Mouse (Mus musculus) T-helper 1 cell (primary cell): ENCODE measurements around the gene Rbm14.
"Not testable (repeated sequence)": the region's sequence is repeated elsewhere in the genome, so short reads cannot be mapped to it uniquely, and the experiment has no call there.

Source experiments
- in situ Hi-C: fragments of 300-600 bp; cut with MboI, MseI; formaldehyde crosslinking; loops from one replicate; pipeline ENCODE4 v1.15.1; 2025; ENCODE audit warnings: high pct_unique_total_duplicates

Gene Rbm14

DNA sequence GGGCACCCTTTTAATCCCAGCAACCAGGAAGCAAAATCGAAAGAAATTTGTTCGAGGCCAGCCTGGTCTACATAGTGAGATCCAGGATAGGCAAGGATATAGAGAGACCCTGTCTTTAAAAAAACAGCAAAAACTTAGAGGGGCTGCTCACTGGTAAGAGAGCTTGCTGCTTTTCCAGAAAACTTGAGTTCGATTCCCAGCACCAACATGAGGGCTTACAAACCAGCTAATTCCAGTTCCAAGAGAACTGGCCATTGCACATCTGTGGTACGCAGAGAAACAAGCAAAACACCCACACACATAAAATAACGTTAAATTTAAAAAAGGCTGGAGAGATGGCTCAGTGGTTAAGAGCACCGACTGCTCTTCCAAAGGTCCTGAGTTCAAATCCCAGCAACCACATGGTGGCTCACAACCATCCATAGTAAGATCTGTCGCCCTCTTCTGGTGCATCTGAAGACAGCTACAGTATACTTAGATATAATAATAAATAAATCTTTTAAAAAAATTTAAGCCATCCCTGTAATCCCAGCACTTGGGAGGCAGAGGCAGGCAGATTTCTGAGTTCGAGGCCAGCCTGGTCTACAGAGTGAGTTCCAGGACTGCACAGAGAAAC is 1.0 kb upstream of the Rbm14 start:
- in situ Hi-C loops = not testable (repeated sequence)

DNA sequence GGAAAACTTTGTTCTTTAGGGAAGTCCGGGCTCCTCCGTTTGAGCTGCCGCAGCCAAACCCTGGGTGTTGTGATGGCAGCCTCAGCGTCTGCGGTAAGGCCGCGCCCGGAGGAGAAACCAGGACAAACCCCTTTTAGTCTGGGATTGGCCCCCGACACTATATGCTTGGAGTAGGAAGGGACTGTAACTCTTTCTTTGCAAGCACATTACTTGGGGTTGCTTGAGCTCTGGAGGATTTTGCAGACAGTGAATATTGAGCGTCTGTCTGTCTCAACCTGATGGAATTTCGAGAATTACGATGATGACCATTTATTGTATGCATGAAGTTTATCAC is 442 bp upstream of the Rbm14 start:
- in situ Hi-C loops = no loop called here

DNA sequence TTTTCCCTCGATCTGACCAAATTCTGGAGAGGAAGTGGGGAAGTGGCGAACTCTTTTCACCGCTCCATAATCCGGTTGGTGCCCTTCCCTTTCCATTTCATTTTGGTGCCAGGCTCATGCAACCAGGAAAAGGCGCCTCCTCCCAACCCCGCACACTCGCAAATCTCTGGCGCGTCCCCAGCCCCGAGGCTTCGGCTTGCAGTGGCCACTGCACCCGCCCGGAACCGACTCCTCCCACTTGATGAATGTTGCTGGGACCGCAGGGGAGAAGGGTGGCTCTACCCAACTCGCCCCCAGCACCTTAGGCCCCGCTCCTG is 730 bp downstream of the Rbm14 start:
- in situ Hi-C loops = no loop called here

DNA sequence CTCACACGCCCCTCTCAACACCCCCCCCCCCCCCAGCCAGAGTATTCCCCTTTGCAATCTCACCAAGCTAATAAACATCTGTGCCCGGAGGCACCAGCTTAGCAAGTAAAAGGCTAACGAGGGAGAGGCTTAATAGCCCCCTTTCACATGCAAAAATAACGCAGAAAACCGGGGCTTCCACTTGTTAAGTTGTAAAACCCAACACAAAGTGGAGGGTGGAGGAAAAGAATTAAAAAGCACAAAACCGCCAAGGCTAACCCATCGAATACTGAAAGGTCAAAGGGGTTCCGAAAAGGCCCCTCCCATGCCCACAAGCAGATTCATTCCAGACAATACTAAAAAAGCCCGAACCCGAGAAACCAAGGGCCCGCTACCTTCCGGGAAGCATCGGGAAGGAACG is 1.1 kb downstream of the Rbm14 start:
- in situ Hi-C loops = no loop called here

DNA sequence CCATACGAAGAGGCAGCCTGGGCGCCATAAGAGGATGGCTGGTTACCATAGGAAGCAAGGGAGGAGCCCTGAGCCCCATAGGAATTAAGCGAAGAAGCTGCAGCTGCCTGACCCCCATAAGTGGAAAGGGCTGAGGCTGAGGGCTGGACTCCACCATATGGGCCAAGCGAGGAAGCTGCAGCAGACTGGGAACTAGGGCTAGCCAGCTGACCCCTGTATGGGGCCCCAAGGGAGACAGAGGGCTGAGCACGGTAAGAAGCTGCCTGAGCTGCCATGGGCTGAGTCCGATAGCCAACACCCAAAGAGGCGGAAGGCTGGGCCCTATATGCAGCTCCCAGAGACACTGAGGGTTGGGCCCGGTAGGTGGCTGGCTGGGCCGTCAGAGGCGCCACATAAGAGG is 8.2 kb downstream of the Rbm14 start:
- in situ Hi-C loops = loop anchor here (10.0 kb wide), 1 partner anchor 492 kb away; the partner anchor contains the start of genes Gal3st3 and Sf3b2

GRCm38 (mm10) chr19:4802691-4803091 is 8.7 kb downstream of the Rbm14 start:
- in situ Hi-C loops = loop anchor here (10.0 kb wide), 1 partner anchor 492 kb away; the partner anchor contains the start of genes Gal3st3 and Sf3b2

DNA sequence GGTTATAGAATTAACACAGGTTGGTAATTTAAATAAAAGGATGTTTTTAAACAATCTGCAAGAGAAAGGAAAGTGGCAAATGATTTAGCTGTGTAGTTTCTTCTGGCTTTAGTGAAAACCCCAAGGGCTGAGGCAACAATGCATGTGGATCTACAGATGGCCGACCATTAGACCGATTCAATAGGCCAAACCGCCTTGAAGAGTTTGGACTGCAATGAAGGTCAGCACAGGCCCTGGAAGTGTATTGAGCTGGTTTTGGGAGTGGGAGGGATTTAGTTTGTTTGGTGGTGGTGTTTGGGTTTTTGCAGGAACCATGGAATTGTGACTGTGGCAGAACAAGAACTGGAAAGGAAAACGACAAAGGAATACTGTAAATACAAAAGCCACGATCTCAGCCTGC is 12.4 kb downstream of the Rbm14 start:
- in situ Hi-C loops = no loop called here

DNA sequence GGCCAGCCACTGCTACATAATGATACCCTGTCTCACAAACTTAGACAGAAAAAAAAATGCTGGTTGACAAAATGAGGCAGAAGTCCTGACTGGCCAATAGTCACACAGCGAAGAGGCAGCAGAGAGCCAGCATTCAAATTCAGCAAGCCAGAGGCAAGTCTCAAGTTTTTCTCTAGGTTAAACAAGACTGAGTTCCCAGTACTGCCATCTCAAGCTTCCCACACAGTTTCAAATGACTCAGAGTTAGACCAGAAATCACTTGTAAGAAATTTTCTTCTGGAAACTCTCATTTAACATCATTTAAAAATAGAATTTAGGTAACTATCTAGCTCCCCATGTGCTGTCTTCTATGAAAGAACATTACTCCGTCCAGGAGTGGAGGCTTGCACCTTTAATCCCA is 13.6 kb downstream of the Rbm14 start:
- in situ Hi-C loops = no loop called here

- in situ Hi-C loops = no loop called here
These were observed 15.5 kb downstream of the Rbm14 start for GRCm38 (mm10) chr19:4795929-4796328.

DNA sequence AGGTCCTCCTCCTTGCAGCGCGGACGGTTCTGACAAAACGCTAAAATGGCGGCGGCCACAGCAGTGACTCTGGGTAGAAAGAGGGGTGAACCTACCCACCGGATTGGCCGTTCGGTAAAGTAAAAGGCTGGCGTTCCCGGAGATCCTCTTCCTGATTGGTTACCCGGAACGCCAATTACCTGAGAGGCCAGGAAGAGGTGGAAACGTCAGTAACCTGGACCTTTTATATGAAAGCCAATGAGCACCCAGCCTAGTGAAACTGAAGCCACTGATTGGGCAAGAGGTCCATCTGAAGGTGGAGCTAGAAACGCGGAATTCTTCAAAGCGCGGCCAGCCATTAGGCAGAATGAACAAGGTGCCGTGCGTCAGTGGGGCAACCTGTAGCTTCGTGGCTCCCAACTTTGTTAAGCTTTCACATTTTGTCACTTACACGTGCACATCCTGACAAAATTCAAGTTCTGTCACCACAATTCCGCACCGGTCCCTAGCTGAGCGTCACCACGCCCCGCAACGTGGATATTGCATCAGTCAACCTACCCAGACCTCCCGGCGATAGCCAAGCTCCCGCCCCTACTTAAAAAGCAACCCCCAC is 17.5 kb downstream of the Rbm14 start, which contains the start of gene Rbm4:
Rbm4 (minus strand) TSS at position 71 of the 592 bp plus-strand sequence.
- in situ Hi-C loops = loop anchor here (5.0 kb wide), 2 partner anchors 37 to 742 kb away; partner anchors contain the start of gene Rbm4b

GRCm38 (mm10) chr19:4793281-4793830 is 18.1 kb downstream of the Rbm14 start:
- in situ Hi-C loops = loop anchor here (5.0 kb wide), 2 partner anchors 36 to 741 kb away; partner anchors contain the start of gene Rbm4b

GRCm38 (mm10) chr19:4786313-4786712 is 25.1 kb downstream of the Rbm14 start:
- in situ Hi-C loops = no loop called here

- in situ Hi-C loops = no loop called here
These were observed 26.2 kb downstream of the Rbm14 start for GRCm38 (mm10) chr19:4785206-4785605.

GRCm38 (mm10) chr19:4782891-4783290 is 28.5 kb downstream of the Rbm14 start:
- in situ Hi-C loops = no loop called here

GRCm38 (mm10) chr19:4772785-4773184 is 38.6 kb downstream of the Rbm14 start:
- in situ Hi-C loops = no loop called here

DNA sequence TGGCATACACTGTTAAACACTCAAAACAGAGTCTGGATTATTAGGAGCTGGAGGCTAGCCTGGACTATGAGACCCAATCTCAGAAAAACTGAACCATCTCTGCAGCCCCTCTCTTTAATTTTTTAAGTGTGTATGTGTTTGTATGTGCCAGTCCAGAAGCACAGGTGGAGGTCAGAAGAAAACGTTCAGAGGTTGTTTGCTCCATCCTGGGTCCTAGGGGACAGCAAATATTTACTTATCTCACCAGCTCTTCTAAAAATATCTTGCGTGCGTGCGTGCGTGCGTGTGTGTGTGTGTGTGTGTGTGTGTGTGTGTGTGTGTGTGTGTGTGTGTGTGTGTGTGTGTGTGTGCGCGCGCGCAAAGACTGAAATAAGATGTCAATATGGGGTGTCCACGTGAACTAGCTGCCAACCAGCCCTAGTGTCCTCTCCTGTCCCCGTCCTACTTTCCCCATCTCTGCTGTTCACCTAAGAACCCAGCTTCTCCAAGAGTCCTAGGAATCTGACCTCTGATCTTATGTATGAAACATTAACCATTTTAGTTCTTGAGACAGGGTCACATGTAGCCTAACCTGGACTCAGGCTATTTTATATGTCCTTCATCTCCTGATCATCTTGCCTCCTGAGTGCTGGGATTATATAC is 43.8 kb downstream of the Rbm14 start:
- in situ Hi-C loops = no loop called here

DNA sequence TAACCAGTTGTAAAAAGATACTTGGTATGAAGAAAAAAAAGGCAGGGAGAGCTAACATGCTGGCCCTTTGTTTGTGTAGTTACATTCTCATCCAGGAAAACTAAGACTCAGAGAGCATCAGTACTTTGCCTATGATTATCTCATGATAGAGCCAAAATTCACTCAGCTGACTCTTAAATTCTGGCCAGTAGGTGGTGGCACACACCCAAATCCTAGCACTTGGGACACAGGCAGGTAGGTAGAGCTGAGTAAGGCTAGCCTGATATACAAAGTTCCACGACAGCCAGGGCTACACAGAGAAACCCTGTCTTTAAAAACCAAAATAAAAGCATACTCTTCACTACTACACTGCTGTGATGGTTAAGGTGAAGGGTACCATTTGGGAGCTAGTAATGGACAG is 48.6 kb downstream of the Rbm14 start:
- in situ Hi-C loops = no loop called here

- in situ Hi-C loops = not testable (repeated sequence)
These were observed 50.9 kb downstream of the Rbm14 start for GRCm38 (mm10) chr19:4760544-4760943.

- in situ Hi-C loops = loop anchor here (5.0 kb wide), 1 partner anchor 35 kb away; the partner anchor contains the start of gene Rbm4
These were observed 54.5 kb downstream of the Rbm14 start for GRCm38 (mm10) chr19:4756921-4757320.

GRCm38 (mm10) chr19:4756193-4756911 is 55.1 kb downstream of the Rbm14 start, which contains the start of gene Rbm4b:
TSS of gene Rbm4b (plus strand) at chr19:4756497.
- in situ Hi-C loops = loop anchor here (5.0 kb wide), 1 partner anchor 36 kb away; the partner anchor contains the start of gene Rbm4

- in situ Hi-C loops = loop anchor here (5.0 kb wide), 1 partner anchor 37 kb away; the partner anchor contains the start of gene Rbm4
These were observed 55.8 kb downstream of the Rbm14 start for GRCm38 (mm10) chr19:4755565-4756192.
